Mouse (Mus musculus) thymus, postnatal 25 days (tissue): ENCODE measurements around the gene Izumo3.
"Not testable (repeated sequence)": the region's sequence is repeated elsewhere in the genome, so short reads cannot be mapped to it uniquely, and the experiment has no call there.

Experiments
- DNase-seq: peaks from one replicate; pipeline ENCODE4 v3.0.0; 2022

Gene Izumo3

DNA sequence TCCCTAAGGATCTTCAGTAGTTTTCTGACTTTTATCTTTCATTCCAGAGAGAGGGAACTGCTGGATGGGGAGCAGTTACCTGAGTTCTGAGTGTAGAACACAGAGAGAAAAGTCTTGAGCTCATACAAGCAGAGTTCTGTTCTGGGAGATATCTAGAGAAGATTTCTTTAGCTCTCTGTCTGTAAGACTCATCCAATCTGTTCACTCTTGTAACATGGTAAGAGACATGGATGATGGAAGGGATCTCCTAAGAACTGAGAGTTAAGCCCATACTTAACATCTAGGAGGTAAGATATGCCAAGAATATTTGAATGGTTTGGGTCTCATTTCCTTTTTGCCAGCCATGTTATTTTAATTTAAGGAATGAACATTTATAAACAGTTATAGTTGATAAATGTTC lies at the start of gene Izumo3:
Gene Izumo3 (minus strand): TSS at position 101 of the 400 bp plus-strand sequence.
- no peak for DNase-seq

DNA sequence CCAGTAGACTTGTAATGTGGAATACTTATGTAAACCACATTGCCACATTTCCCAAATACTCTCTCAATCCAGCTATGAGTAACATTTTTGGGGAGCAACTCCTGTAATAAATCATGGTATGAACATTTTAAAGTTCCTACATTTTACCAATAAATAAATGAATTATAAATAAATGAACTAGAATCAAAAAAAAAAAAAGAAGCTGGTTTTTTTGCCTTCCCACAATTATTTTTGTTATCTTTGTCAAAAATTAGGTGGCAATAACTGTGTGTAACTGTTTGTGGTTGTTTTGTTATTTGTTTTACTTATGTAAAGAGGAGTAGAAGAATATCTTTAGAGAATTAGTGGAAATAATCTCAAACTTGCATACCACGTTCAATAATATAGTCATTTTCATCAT lies 44.6 kb upstream of the Izumo3 start, which contains the start of gene Gm12666:
Gene Gm12666 (minus strand): TSS at position 101 of the 400 bp plus-strand sequence.
- not testable (repeated sequence) for DNase-seq

- DNase-seq = no peak
These were observed 5.6 kb upstream of the Izumo3 start for GRCm38 (mm10) chr4:92152646-92153045.

- no peak for DNase-seq
These were observed 35.5 kb downstream of the Izumo3 start for GRCm38 (mm10) chr4:92111390-92111988.

GRCm38 (mm10) chr4:92097386-92097785 lies 49.6 kb downstream of the Izumo3 start:
- no peak for DNase-seq

GRCm38 (mm10) chr4:92095951-92096350 lies 51.1 kb downstream of the Izumo3 start:
- DNase-seq = no peak
